Mouse (Mus musculus): ENCODE data around the gene Marveld3.

Marveld3 gene

DNA sequence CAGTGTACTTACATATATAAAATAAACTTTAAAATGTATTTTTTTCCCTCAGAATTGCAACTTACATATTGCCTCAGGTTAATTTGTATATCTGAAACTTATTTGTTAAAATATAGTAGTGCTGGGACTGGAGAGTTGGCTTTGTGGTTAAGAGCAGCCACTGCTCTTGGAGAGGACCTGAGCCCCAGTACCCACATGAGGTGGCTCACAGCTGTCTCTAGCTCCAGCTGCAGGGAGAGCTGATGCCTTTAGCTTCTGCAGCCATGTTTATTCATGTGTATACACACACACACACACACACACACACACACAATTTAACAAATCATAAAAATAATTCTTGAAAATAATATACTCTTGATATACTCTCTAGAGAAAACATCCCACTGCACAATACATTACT is 59.6 kb downstream of the Marveld3 start:
- DNase-seq (ENCODE audit: low spot score): no peak

All from testis, postnatal 10 days (tissue).